Mouse (Mus musculus): ENCODE results near the gene Akap1.

DNA sequence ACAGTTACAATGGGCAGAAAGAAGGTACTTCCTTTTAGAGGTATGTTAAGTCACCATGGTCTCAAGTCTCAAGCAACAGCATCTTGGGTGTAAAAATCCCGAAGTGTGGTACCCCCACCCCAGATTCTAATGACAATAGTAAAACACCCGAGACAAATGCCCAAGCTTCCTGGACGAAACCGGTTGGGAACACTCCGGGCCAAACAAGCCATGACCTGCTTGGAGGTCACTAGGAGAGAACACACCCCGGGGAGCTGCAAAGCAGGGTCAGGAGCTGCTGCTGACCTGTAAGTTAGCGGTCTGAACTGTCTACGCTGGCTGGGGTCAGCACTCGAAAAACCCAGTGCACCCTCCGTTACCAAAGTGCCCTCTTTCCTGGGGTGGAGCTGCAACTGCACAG lies 21.1 kb downstream of the Akap1 start:
- TF ChIP-seq CTCF (IDR thresholded peaks at IDR 0.05; ENCODE audit: low read depth) (no peak), EP300 (IDR thresholded peaks at IDR 0.05; ENCODE audit: low read depth) (no peak)

Data from heart, postnatal 0 days (tissue).